Mouse (Mus musculus) lung, postnatal 4 days (tissue): ENCODE measurements around the gene Dock6.
"Not testable (repeated sequence)": the region's sequence is repeated elsewhere in the genome, so short reads cannot be mapped to it uniquely, and the experiment has no call there.

Experiments
- DNase-seq, 2 experiments: peaks; one replicate each; pipeline ENCODE4 v3.0.0; 2021

The Dock6 gene

DNA sequence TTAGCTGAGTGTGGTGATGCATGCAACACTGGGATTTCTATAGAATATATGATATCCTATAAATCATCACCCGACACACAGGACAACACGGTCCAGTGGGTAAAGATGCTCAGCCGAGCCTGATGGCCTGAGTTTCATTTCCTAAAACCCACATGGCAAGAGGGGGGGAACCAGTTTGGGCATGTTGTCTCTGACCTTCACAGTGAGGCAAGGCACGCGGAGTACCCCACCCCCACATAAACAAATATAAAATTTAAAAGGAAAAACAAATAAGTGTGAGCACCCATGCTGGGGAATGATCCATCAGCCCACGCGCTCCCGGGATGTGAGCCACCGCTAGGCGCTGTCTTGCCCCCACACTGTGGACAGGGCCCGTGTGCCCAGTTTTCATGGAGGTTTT is 45.5 kb downstream of the Dock6 start:
- DNase-seq: no peak

DNA sequence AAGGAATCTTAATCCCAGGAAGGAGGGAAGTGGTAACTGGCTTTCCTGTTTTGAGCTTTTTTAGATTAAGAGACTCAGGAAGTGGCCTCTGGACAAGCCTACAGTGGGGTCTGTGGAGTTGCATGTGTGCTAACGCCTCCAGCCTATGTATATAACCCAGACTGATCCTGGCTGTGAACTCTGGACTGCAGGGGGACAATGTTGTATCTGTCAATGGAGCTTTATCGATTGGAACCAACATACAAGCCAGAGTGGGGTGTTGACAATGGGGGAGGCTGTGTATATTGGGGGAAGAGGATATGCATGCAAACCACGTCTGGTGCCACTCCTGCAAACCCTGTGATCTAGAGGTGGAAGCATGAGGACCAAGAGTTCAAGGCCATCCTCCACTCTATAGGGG is 46.1 kb downstream of the Dock6 start:
- no peak for DNase-seq

GRCm38 (mm10) chr9:21803986-21804644 is 48.3 kb downstream of the Dock6 start:
- peak; percentile 90 to 93 for DNase-seq

DNA sequence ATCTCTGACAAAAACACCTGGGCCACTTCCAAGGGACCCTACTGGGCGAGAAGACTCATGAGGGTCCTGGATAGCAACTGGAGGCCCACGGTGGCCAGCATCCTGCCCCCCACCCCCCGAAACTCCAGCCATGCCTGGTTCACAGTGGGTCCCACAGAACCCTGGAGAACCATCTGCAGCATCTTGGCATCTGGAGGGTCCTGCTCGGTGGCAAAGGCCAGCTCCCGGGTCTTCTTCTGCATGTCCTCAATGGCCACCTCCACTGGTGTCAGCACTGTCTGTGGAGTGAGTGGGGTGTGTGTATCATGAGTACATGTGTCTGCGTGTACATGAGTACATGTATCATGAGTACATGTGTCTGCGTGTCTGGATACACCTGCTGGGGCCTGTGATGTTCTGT is 50.8 kb downstream of the Dock6 start:
- DNase-seq: no peak

DNA sequence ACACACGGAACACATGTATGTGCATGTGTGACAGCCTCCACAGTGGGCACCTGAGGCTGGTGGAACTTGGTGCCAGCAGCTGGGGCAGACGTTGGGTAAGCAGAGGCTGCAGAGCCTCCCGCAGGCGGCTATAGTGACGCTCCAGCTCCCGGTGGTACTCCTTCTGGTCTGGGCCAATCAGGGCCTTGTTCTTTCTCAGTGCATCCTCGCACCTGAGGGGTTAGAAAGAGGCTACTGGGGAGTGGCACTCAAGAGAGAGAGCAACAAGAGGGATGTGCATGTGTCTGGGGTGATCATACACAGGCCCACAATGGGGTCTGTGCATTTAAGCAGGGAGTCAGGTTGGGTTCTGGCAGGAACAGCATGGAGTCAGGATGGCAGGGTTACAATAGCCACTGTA is 51.3 kb downstream of the Dock6 start:
- DNase-seq: no peak

DNA sequence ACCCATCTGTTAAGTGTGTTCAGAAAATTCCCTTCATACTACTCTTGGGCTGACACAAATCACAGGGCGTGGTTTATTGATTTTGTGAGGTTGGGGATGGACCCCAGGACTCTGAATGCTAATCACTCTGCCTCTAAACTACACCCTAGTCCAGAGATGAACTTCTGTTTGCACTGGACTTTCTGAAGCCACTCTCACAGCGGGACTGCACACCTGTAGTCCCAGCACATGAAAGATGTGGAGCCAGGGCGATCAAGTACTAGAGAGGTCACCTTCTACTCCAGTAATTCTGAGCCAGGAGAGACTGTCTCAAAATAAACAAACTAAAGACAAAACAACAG is 53.5 kb downstream of the Dock6 start:
- no peak for DNase-seq

GRCm38 (mm10) chr9:21798345-21799009 is 54.0 kb downstream of the Dock6 start, which contains the start of gene Kank2:
Gene Kank2 (minus strand): TSS chr9:21798744.
- DNase-seq: peak; percentile 92 to 94

- peak; percentile 81 to 90 for DNase-seq
These were observed 54.5 kb downstream of the Dock6 start for GRCm38 (mm10) chr9:21797921-21798344.

DNA sequence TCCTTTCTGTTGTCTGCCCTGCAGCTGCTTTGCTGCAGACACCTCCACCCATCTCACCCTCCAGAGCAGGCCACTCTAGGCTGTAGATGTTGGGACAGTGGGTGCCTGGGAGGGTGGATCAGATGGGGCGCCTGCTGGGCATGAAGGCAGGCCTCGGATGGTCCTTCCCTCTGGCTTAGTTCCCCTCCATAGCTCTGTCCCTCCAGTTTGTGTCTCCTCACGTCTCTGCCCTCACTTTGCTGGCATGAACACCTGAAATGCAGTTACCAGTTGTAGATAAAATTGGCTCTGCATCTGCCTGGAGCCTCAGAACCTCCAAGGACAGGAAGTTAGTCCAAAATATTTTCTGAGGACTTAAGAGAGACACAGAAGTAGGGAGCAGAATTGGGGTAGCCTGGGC is 55.5 kb downstream of the Dock6 start:
- no peak for DNase-seq

- peak; percentile 43 to 70 for DNase-seq
These were observed 56.2 kb downstream of the Dock6 start for GRCm38 (mm10) chr9:21796259-21796658.

DNA sequence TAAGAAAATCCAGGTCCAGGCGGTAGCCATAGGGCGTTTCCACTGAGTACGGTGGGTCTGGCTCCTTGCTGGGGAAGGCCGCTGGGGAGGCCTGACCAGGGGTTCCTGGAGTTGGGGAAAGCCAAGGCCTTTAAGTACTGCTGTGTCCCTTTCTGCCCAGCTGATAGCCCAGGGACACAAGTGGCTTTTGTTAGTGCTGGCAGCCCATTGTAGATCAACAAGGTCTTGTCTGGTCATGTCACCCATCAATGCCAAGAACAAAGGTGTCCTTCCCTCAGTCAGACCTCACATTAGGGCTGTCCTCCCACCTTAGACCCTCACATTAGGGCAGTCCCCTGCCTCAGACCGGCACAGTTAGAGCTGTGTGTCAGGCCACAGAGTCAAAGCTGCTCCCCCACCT is 56.9 kb downstream of the Dock6 start:
- no peak for DNase-seq

DNA sequence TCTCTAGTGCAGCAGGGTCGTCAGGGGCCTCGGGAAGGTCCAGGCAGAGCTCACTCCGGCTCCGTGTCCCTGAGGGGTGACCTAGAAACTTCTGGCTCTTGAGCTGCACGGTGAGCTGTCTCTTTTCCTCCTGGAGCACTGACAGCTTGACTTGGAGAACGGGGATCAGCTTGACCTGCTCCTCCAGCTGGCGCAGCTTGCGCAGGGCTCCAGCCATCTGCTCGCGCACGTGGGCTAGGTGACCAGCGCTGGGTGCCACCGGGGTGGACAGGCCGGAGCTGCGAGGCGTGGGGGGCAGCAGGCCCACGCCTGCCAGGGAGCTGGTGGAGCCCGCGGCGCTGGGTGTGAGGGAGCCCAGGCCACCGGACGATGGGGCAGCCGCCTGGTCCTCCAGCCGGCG is 57.5 kb downstream of the Dock6 start:
- DNase-seq: no peak

DNA sequence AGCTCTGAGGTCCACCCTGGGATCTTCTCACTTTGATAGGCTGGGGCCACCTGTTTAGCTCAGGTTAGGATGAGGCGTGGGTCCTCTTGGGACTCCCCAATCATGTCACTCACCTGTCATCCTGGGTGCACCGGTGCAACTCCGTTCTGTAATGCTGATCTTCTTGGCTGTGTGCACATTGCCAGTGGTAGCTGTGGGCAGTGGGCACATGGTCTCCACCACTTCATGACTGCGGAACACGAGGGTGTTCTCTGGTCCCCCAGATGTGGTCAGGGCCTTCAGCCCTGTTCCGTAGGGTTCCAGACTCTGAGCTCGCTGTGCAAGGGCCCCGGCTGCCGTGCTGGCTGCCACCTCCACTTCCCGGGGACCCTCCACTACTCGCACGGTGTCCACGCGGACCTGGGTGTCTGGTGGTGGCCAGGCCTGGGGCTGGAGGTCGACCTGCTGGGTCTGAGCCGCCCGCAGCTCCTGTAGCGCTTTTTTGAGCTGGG is 58.0 kb downstream of the Dock6 start:
- DNase-seq: no peak

- DNase-seq: not testable (repeated sequence)
These were observed 58.9 kb downstream of the Dock6 start for GRCm38 (mm10) chr9:21793507-21793906.

DNA sequence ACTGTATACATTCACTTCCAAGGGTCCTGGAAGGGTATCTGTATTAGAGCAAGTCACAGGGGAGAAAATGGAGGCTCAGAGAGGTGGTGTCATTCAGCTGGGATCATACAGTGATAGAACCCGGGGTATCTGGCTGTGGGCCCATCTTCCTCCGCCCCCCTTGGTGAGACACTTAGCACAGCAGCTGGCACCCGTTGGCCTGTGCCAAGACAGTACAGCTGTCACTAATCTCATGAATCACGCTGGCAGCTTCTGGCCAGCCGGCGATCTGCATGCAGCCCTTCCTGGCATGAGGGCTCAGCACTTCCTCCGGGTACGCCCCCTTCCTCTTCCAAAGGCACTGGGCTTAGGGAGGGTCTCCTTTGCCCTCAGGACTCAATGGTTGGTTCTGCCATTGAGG is 59.8 kb downstream of the Dock6 start:
- peak; percentile 77 to 91 for DNase-seq

DNA sequence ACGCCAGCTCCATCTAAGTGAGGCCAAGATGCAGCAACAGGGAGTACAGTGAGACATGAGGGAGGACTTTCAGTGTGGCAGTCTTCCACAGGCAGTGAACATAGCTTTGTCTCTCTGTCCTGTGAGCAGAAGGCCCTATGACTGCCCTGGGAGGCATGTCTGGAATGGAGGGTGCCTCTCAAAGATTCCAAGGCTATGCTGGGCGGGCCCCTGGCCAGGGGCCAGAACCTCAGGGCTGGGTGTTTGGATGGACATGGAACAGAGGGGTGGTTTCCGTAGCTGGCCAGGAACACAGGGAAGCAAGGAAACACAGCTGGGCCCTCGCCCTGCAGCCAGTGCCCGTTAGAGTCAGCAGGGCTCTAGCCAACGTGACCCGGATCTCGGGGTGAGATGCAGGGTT is 60.6 kb downstream of the Dock6 start:
- DNase-seq: peak; percentile 87 to 91

DNA sequence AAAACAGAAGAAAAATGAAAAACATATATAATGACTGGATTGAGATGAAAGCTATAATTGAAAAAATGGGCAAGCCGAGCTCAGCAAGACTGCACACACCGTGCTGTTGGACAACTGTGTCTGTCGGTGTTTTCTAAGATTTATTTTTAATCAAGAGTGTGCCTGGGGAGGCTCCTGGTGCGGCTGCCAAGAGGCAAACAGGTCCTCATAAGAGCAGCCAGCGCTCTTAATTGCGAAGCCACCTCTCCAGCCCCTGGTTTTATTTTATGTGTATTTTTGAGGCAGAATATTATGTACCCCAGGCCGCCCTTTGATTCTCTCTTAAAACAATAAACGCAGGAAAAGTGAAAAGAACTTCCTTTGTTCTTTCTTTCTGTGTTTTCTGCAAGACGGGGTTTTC is 64.2 kb downstream of the Dock6 start:
- DNase-seq: peak in 1 of 2 experiments; percentile 21

GRCm38 (mm10) chr9:21787654-21788053 is 64.8 kb downstream of the Dock6 start:
- peak in 1 of 2 experiments; percentile 17 for DNase-seq

- DNase-seq: peak; percentile 74 to 81
These were observed 65.5 kb downstream of the Dock6 start for GRCm38 (mm10) chr9:21786906-21787305.

- not testable (repeated sequence) for DNase-seq
These were observed 66.1 kb downstream of the Dock6 start for GRCm38 (mm10) chr9:21786309-21786708.

- peak in 1 of 2 experiments; percentile 81 for DNase-seq
These were observed 67.7 kb downstream of the Dock6 start for GRCm38 (mm10) chr9:21784517-21785307.

DNA sequence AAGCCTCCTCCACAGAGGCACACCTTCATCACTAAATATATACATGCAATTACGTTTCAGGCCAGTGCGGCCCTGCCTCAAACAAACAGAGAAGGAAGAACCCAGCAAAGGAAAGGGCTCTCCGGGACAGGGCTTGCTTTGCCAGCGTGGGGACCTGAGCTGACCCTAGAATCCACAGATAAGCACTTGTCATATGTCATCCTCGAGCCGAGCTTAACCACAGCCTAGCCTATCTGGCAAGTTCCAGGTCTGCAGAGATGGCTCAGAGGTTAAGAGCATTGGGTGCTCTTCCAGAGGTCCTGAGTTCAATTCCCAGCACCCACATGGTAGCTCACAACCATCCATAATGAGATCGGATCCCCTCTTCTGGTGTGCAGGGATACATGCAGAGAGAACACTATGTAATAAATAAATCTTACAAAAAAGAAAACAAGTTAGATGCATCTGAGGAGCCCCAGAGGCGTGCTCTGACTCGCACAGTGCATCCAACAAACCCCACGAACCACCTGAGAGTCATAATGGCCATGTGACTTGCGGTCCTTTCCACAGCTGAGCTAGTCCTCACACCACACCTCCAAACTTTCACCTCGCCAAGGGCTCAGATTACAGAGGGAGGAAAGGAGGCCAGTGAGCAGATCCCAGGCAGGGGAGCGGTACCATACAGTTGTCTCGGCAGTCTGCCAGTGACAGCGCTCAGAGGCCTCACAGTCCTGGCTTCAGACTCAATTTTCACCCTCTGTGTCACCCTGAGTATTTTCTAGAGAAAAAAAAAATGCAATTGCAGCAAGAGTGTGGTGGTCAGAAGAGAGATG is 70.6 kb downstream of the Dock6 start:
- peak in 1 of 2 experiments; percentile 51 for DNase-seq

- no peak for DNase-seq
These were observed 74.7 kb downstream of the Dock6 start for GRCm38 (mm10) chr9:21777726-21778125.
